Mouse (Mus musculus): Measurements from ENCODE around the gene Zfp708. TPM values are rescaled to one million over a fixed set of nuclear protein-coding genes. Genes with fewer than 3 reads are reported as not detected.

Zfp708 gene
- total RNA-seq (2023): not detected

DNA sequence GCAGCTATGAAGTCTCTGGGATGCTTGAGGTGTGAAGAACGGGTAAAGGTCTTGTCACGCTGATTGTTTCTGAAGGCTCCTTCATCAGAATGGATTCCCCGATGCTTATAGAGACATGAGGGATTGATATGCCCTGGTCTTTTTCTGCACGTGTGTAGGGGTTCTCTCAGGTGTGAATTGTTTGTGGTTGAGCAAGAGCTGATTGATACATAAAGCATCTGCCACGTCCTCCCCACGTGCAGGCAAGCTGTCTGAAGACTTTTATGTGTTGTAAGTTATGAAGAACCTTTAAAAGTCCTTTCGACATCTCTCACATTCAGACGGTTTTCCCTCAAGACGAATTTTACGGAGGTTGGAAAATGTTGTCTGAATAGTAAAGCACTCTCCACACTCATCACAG is at the start of gene Zfp708:
Gene Zfp708 (minus strand): TSS at position 101 of the 400 bp plus-strand sequence.

DNA sequence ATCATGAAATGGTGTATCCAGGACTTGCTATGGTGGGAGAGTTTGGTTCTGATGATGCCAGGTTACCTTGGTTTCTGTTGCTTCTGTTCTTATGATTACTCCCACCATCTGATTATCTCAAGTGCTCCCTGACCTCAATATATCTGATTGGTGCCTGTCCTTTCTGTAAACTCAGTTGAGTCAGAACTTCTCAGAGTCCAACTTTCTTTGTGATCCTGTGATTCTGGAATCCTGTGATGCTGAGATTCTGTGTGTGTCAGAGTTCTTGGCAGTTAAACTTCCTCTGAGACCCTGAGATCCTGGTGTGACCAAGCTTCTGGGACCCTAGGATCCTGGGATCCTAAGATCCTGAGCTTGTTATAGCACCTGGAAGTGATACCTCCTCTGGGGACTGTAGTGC is 23.6 kb upstream of the Zfp708 start, which contains the start of gene Zfp759:
Gene Zfp759 (plus strand): TSS at position 301 of the 400 bp plus-strand sequence.

DNA sequence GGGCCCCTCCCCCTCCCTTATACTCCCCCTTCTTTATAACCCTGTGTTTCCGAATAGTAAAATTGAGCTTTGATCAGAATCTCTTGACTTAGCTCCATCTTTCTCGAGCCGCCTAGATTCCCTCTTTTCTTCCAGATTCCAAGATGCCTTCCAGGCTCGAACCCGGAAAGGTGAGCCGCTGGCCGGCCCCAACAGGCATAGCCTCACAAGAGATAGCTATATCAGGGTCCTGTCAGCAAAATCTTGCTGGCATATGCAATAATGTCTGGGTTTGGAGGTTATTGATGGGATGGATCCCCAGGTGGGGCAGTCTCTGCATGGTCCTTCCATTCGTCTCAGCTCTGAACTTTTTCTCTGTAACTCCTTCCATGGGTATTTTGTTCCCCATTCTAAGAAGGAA is 18.4 kb upstream of the Zfp708 start, which contains the start of gene Rslcan18:
Gene Rslcan18 (minus strand): TSS at position 101 of the 400 bp plus-strand sequence.

DNA sequence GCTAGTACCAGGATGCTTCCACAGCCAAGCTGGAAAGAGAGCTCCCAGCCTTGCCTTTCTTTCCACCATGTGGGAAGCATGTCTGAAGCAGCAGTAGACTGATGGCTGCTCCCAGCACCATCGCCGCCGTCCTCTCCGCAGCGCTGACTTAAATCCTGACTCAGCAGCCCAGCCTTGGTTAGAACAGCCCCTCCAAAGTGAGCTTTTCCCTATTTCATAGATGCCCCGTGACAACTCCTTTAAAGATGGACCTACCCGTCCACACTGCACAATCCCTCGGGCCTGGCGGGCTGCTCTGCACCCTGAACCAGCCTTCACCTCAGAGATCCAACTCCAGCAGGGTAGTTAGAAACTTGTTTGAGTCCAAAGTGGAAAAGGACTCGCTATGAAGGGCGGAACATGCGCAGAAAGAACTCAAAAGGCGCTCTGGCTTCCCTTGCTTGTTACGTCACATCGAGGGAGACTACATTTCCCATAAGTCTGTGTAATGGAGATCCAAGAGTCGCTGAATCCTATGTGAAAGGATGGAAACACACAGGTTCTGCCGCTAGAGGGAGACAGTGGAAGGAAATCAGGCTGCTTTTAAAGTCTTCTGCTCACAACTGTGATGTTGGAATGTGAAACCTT is 10.5 kb upstream of the Zfp708 start, which contains the start of gene Gm28557:
Gene Gm28557 (minus strand): TSS at position 411 of the 627 bp plus-strand sequence.

DNA sequence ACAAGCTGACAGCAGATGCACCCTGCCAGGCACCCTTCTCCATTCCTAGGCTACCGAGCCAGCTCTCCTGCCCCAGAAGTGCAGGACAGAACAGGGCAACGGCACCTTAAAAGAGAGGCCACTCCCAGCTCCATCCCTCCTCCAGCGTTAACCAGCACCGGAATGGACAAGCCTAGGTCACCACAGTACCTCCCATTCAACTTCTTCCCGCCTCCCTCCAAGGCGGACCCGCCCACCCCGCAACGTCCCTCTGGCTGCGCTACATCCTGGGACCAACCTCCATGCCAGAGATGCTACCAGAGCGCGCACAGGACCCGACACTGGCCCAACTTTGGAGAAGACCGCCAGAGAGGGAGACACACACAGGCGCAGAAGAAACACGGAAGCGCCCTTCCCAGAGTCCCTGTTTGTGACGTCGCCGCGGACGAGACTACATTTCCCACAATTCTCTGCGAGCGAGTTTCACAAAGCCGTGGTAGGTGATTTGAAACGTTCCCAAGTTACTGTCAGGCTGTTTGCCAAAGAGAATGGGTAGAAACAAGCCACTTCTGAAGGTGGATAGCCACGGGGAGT is 36.9 kb downstream of the Zfp708 start, which contains the start of gene Zfp712:
Gene Zfp712 (minus strand): TSS at position 385 of the 573 bp plus-strand sequence.

Other genes starting within 250 kb of the Zfp708 start
- 1.7 TPM for gene Gm10767, start 193.1 kb downstream of the Zfp708 start, total RNA-seq (2023)
- gene Zfp712, start 36.8 kb downstream of the Zfp708 start, total RNA-seq (2023): 4.1 TPM
- gene Gm28557, start 10.6 kb upstream of the Zfp708 start, total RNA-seq (2023): 4.1 TPM
- gene Rslcan18, start 18.3 kb upstream of the Zfp708 start, total RNA-seq (2023): not detected
- gene Zfp759, start 23.7 kb upstream of the Zfp708 start, total RNA-seq (2023): 3.9 TPM
- 8.6 TPM for gene Rsl1, start 75.2 kb upstream of the Zfp708 start, total RNA-seq (2023)
- 1.3 TPM for gene Zfp455, start 96.5 kb upstream of the Zfp708 start, total RNA-seq (2023)
- gene Zfp458, start 180.5 kb upstream of the Zfp708 start, total RNA-seq (2023): 2.2 TPM
- gene Zfp457, start 208.5 kb upstream of the Zfp708 start, total RNA-seq (2023): 1.4 TPM
- gene Zfp595, start 234.6 kb upstream of the Zfp708 start, total RNA-seq (2023): 12.2 TPM